Mouse (Mus musculus) embryonic fibroblast, embryonic 13.5 days (primary cell): ENCODE results near the gene Smchd1.

Source experiments
- CTCF ChIP-seq: IDR thresholded peaks from 2 replicates; pipeline ENCODE4 v1.5.1; 2011; ENCODE audit warnings: mild to moderate bottlenecking, control low read depth, low read length, moderate library complexity, borderline replicate concordance; ENCODE audit not compliant: insufficient read depth
- POLR2A ChIP-seq: IDR thresholded peaks from 2 replicates; pipeline ENCODE4 v1.6.1; 2011; ENCODE audit warnings: low read depth, mild to moderate bottlenecking, control low read depth, low read length, moderate library complexity

DNA sequence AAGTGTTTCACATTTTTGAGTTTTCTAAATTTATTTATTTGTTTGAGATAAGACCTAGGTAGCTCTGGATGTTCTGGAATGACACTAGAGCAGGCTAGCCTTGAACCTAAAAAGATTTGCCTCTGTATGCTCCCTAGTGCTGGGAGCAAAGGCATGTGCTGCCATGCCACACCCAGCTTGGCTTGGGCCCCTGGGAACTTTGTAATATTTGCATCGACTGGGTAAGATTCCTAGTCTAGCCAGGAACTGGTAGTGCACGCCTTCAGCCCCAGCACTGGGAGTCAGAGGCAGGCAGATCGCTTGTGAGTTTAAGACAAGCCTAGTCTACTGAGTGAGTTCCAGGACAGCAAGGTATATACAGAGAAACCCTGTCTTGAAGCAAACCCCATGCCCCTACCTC, 87.7 kb downstream of the Smchd1 start:
- TF ChIP-seq CTCF (no peak), POLR2A (no peak)
